Mouse (Mus musculus): ENCODE measurements around the gene Kcna5.

The Kcna5 gene

GRCm38 (mm10) chr6:126535208-126535910 is at the start of gene Kcna5:
TSS of gene Kcna5 (minus strand) at chr6:126535412.
- no peak for DNase-seq

GRCm38 (mm10) chr6:126583075-126583474 is 47.9 kb upstream of the Kcna5 start:
- DNase-seq: peak; percentile 30

- DNase-seq: no peak
These were observed 46.4 kb upstream of the Kcna5 start for GRCm38 (mm10) chr6:126581632-126582031.

- DNase-seq: no peak
These were observed 45.4 kb upstream of the Kcna5 start for GRCm38 (mm10) chr6:126580571-126580970.

- no peak for DNase-seq
These were observed 42.2 kb upstream of the Kcna5 start for GRCm38 (mm10) chr6:126577415-126577814.

GRCm38 (mm10) chr6:126576566-126576965 is 41.4 kb upstream of the Kcna5 start:
- no peak for DNase-seq

GRCm38 (mm10) chr6:126574778-126575177 is 39.6 kb upstream of the Kcna5 start:
- DNase-seq: no peak

- no peak for DNase-seq
These were observed 37.8 kb upstream of the Kcna5 start for GRCm38 (mm10) chr6:126573021-126573420.

- DNase-seq: no peak
These were observed 34.6 kb upstream of the Kcna5 start for GRCm38 (mm10) chr6:126569809-126570208.

- no peak for DNase-seq
These were observed 33.0 kb upstream of the Kcna5 start for GRCm38 (mm10) chr6:126568046-126568830.

- DNase-seq: no peak
These were observed 32.1 kb upstream of the Kcna5 start for GRCm38 (mm10) chr6:126567326-126567725.

GRCm38 (mm10) chr6:126564376-126564775 is 29.2 kb upstream of the Kcna5 start:
- no peak for DNase-seq

GRCm38 (mm10) chr6:126563898-126564297 is 28.7 kb upstream of the Kcna5 start:
- peak; percentile 61 for DNase-seq

GRCm38 (mm10) chr6:126561702-126562101 is 26.5 kb upstream of the Kcna5 start:
- no peak for DNase-seq

- no peak for DNase-seq
These were observed 25.5 kb upstream of the Kcna5 start for GRCm38 (mm10) chr6:126560696-126561095.

GRCm38 (mm10) chr6:126560036-126560435 is 24.8 kb upstream of the Kcna5 start:
- DNase-seq: no peak

- DNase-seq: no peak
These were observed 23.1 kb upstream of the Kcna5 start for GRCm38 (mm10) chr6:126558276-126558675.

- DNase-seq: no peak
These were observed 18.6 kb upstream of the Kcna5 start for GRCm38 (mm10) chr6:126553812-126554211.

GRCm38 (mm10) chr6:126551862-126552395 is 16.7 kb upstream of the Kcna5 start:
- peak; percentile 10 for DNase-seq

GRCm38 (mm10) chr6:126544107-126545036 is 9.2 kb upstream of the Kcna5 start:
- DNase-seq: no peak

- no peak for DNase-seq
These were observed 7.5 kb upstream of the Kcna5 start for GRCm38 (mm10) chr6:126542724-126543123.

GRCm38 (mm10) chr6:126537512-126537911 is 2.3 kb upstream of the Kcna5 start:
- DNase-seq: no peak

GRCm38 (mm10) chr6:126536926-126537325 is 1.7 kb upstream of the Kcna5 start:
- no peak for DNase-seq
